Mouse (Mus musculus) liver, postnatal 0 days (tissue): ENCODE data around the gene Lep. TPM values are rescaled to one million over a fixed set of nuclear protein-coding genes. Genes with fewer than 3 reads are reported as not detected.

ENCODE experiments used
- ATAC-seq: fragments of 200-750 bp; cut with Nextera tagmentation; 2 replicates; pipeline ENCODE4 v1.8.0; 2017; ENCODE audit warnings: mild to moderate bottlenecking, moderate library complexity
- DNase-seq: peaks from one replicate; pipeline ENCODE4 v3.0.0-alpha.2; 2016
- H3K27ac ChIP-seq: fragments of 300-500 bp; sonication (generic); 2 replicates; pipeline ENCODE4 v1.5.1; 2014; ENCODE audit warnings: antibody characterized with exemption, moderate library complexity, mild to moderate bottlenecking, low read depth
- H3K27me3 ChIP-seq: fragments of 300-500 bp; sonication (generic); 2 replicates; pipeline ENCODE4 v1.6.1; 2014; ENCODE audit warnings: low read length, control low read depth, mixed read lengths; ENCODE audit not compliant: insufficient read depth
- H3K36me3 ChIP-seq: fragments of 300-500 bp; sonication (generic); replicated peaks from 2 replicates; pipeline ENCODE4 v1.6.1; 2014; ENCODE audit warnings: mild to moderate bottlenecking, control low read depth, low read length, moderate library complexity, mixed read lengths; ENCODE audit not compliant: insufficient read depth
- H3K4me1 ChIP-seq: fragments of 300-500 bp; sonication (generic); 2 replicates; pipeline ENCODE4 v1.6.1; 2014; ENCODE audit warnings: antibody characterized with exemption, mild to moderate bottlenecking, control low read depth; ENCODE audit not compliant: insufficient read depth
- H3K4me2 ChIP-seq: fragments of 300-500 bp; sonication (generic); 2 replicates; pipeline ENCODE4 v1.6.1; 2014; ENCODE audit warnings: low read depth, mild to moderate bottlenecking, low read length, moderate library complexity, mixed read lengths
- H3K4me3 ChIP-seq: fragments of 300-500 bp; sonication (generic); 2 replicates; pipeline ENCODE4 v1.5.1; 2014; ENCODE audit warnings: low read depth, low read length
- H3K9ac ChIP-seq: fragments of 300-500 bp; sonication (generic); replicated peaks from 2 replicates; pipeline ENCODE4 v1.6.1; 2014; ENCODE audit warnings: mild to moderate bottlenecking, moderate library complexity
- H3K9me3 ChIP-seq: fragments of 300-500 bp; sonication (generic); 2 replicates; pipeline ENCODE4 v1.6.1; 2016; ENCODE audit warnings: mild to moderate bottlenecking, control low read depth, low read length, mixed read lengths
- CTCF ChIP-seq: sonication (generic); IDR thresholded peaks from 2 replicates; pipeline ENCODE4 v1.5.1; 2016; ENCODE audit warnings: antibody characterized with exemption, low read depth
- EP300 ChIP-seq: IDR thresholded peaks from 2 replicates; pipeline ENCODE4 v1.6.1; 2016; ENCODE audit warnings: antibody characterized with exemption, low read depth, mild to moderate bottlenecking
- WGBS: fragments of 180-500 bp; shearing (Covaris S2); extraction: QIAGEN DNeasy Blood & Tissue Kit; methylation state at CpG from one replicate; pipeline ENCODE4 v1.1.7; 2014; ENCODE audit not compliant: insufficient replicate concordance; 5-methylcytosine and 5-hydroxymethylcytosine counted together
- polyA plus RNA-seq: library from polyadenylated mRNA; unstranded; fragments of >200 nt; fragmentation: Nextera tagmentation; extraction: Ambion mirVana; gene quantifications from 2 replicates; pipeline ENCODE4 v1.2.1, GENCODE M21; 2015

The Lep gene
- polyA plus RNA-seq, 1 experiment from 2014 or later = not detected

- H3K9ac ChIP-seq = no peak overlapping the region
- no peaks in the 10 kb centered on the region for H3K36me3 ChIP-seq
- WGBS = 29% methylated on average over 3 of the region's 3 CpGs
- H3K27ac ChIP-seq = peak overlapping the region; percentile 84
- ATAC-seq = no peak
- no peak for TF ChIP-seq CTCF
- TF ChIP-seq EP300 = no peak
- H3K4me3 ChIP-seq = no peak overlapping the region
- 0 out of 2 replicates have a peak, but pooled peaks cover 2% of the 10 kb centered on the region for H3K9me3 ChIP-seq
- DNase-seq = no peak
- no peaks in the 10 kb centered on the region for H3K4me1 ChIP-seq
- no peak overlapping the region for H3K4me2 ChIP-seq
- H3K27me3 ChIP-seq = no peaks in the 10 kb centered on the region
These were observed 40.4 kb downstream of the Lep start for GRCm38 (mm10) chr6:29100423-29100822.

- 78% methylated on average over 9 of the region's 9 CpGs for WGBS
- TF ChIP-seq CTCF (no peak), EP300 (no peak)
- ATAC-seq (no peak), DNase-seq (no peak)
- H3K27ac ChIP-seq = no peak overlapping the region
- H3K9ac ChIP-seq = no peak overlapping the region
- no peak overlapping the region for H3K4me3 ChIP-seq
- H3K9me3 ChIP-seq = no peaks in the 10 kb centered on the region
- H3K36me3 ChIP-seq = no peaks in the 10 kb centered on the region
- H3K4me1 ChIP-seq = no peaks in the 10 kb centered on the region
- H3K27me3 ChIP-seq = no peaks in the 10 kb centered on the region
- no peak overlapping the region for H3K4me2 ChIP-seq
These were observed 41.3 kb downstream of the Lep start for GRCm38 (mm10) chr6:29101248-29101864.

- no peaks in the 10 kb centered on the region for H3K4me1 ChIP-seq
- no peak for ATAC-seq
- 71% methylated on average over 1 of the region's 1 CpGs for WGBS
- H3K27ac ChIP-seq = no peak overlapping the region
- TF ChIP-seq EP300 (no peak), CTCF (no peak)
- no peak overlapping the region for H3K4me3 ChIP-seq
- DNase-seq = no peak
- H3K36me3 ChIP-seq = no peaks in the 10 kb centered on the region
- no peak overlapping the region for H3K4me2 ChIP-seq
- H3K9ac ChIP-seq = no peak overlapping the region
- peaks cover 11% of the 10 kb centered on the region for H3K9me3 ChIP-seq
- no peaks in the 10 kb centered on the region for H3K27me3 ChIP-seq
These were observed 48.4 kb downstream of the Lep start for GRCm38 (mm10) chr6:29108376-29108775.

GRCm38 (mm10) chr6:29111501-29111900 lies 51.5 kb downstream of the Lep start:
- Histone ChIP-seq H3K9ac (no peak overlapping the region), H3K4me2 (no peak overlapping the region), H3K4me1 (no peaks in the 10 kb centered on the region), H3K9me3 (peaks cover 11% of the 10 kb centered on the region), H3K27me3 (no peaks in the 10 kb centered on the region), H3K36me3 (no peaks in the 10 kb centered on the region), H3K27ac (no peak overlapping the region), H3K4me3 (no peak overlapping the region)
- DNase-seq (no peak), ATAC-seq (no peak)
- TF ChIP-seq CTCF (no peak), EP300 (no peak)
- WGBS = 83% methylated on average over 4 of the region's 4 CpGs

- no peak overlapping the region for H3K4me3 ChIP-seq
- peaks cover 10% of the 10 kb centered on the region for H3K9me3 ChIP-seq
- no peaks in the 10 kb centered on the region for H3K27me3 ChIP-seq
- H3K4me1 ChIP-seq = peaks cover 7% of the 10 kb centered on the region
- DNase-seq = no peak
- no peak overlapping the region for H3K9ac ChIP-seq
- H3K36me3 ChIP-seq = no peaks in the 10 kb centered on the region
- TF ChIP-seq EP300 (no peak), CTCF (no peak)
- H3K27ac ChIP-seq = no peak overlapping the region
- H3K4me2 ChIP-seq = no peak overlapping the region
- 73% methylated on average over 7 of the region's 7 CpGs for WGBS
- no peak for ATAC-seq
These were observed 55.7 kb downstream of the Lep start for GRCm38 (mm10) chr6:29115756-29116155.

- Histone ChIP-seq H3K4me2 (no peak overlapping the region), H3K9ac (no peak overlapping the region), H3K27ac (no peak overlapping the region), H3K9me3 (no peaks in the 10 kb centered on the region), H3K36me3 (no peaks in the 10 kb centered on the region), H3K4me3 (no peak overlapping the region), H3K27me3 (no peaks in the 10 kb centered on the region), H3K4me1 (peaks cover 7% of the 10 kb centered on the region)
- ATAC-seq (peak; percentile 67), DNase-seq (peak; percentile 39)
- TF ChIP-seq CTCF (no peak), EP300 (no peak)
- 62% methylated on average over 7 of the region's 7 CpGs for WGBS
These were observed 57.5 kb downstream of the Lep start for GRCm38 (mm10) chr6:29117417-29118104.
